Mouse (Mus musculus): ENCODE measurements around the gene Capns2. TPM values are rescaled to one million over a fixed set of nuclear protein-coding genes. Genes with fewer than 3 reads are reported as not detected.

Gene Capns2
- not detected for total RNA-seq (2023)

DNA sequence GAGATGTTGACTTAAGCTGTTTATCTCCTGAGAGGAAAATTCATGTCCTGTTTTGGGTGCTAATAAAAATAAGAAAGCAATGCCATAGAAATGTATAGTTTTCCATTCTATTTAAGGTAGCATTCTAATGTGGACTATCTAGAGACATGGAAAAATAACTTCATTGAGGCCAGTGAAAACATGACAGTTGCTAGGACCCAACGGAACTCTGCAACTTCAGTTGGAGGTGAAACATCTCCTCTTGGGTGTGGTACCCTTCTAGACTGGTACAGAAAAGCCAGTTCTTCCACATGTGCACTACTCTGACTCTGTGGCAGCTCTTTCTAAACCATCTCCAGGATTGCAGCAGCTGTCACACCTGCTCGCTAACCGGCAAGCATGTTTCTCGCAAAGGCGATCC, at the start of gene Capns2:
TSS of gene Capns2 (plus strand) at position 301 of the 400 bp plus-strand sequence.

DNA sequence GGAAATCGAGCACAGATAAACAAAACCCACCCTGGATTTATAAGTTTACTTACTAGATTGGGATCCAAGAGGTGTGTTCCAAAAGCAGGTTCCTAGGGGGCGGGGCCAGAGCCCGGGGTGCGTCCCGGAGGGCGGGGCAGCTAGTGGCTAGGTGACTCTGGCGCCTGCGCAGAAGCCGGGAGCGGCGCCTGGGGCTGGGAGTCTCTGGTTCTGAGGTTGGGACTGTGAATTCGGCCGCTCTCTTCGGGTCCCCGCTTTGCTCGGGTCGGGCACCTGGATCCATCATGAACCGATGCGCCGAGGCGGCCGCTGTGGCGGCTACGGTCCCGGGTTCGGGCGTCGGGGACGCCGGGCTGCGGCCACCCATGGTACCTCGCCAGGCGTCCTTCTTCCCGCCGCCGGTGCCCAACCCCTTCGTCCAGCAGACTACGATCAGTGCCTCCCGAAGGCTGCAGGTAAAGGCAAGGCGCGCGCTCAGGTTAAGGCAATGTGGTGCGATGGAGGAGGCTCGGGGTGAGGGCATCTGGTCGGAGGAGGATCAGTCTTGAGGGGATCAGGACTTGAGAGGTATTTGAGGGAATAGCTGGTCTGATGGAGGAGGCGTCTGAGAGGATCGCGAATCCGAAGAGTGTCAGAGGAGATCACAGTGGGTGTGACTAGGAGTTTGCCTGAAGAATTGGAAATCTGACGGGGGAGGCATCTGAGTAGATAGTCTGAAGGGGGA, 45.9 kb upstream of the Capns2 start, which contains the start of gene Lpcat2:
TSS of gene Lpcat2 (plus strand) at position 169 of the 724 bp plus-strand sequence.

Other genes starting within 250 kb of the Capns2 start
- gene Irx6, start 227.1 kb upstream of the Capns2 start, total RNA-seq (2023): not detected
- gene Mmp2, start 74.1 kb upstream of the Capns2 start, total RNA-seq (2023): not detected
- gene Lpcat2, start 46.1 kb upstream of the Capns2 start, total RNA-seq (2023): 3.2 TPM
- gene Slc6a2, start 58.7 kb downstream of the Capns2 start, total RNA-seq (2023): not detected
- not detected for gene Ces1a, start 146.8 kb downstream of the Capns2 start, total RNA-seq (2023)
- not detected for gene Ces1b, start 178.6 kb downstream of the Capns2 start, total RNA-seq (2023)
- not detected for gene Ces1c, start 229.9 kb downstream of the Capns2 start, total RNA-seq (2023)

All from CD4-positive naive resting alpha-beta T cell, adult 76 days (primary cell).